Mouse (Mus musculus): ENCODE data around the gene Pla2g10.
"Not testable (repeated sequence)": the region's sequence is repeated elsewhere in the genome, so short reads cannot be mapped to it uniquely, and the experiment has no call there.

Gene Pla2g10

DNA sequence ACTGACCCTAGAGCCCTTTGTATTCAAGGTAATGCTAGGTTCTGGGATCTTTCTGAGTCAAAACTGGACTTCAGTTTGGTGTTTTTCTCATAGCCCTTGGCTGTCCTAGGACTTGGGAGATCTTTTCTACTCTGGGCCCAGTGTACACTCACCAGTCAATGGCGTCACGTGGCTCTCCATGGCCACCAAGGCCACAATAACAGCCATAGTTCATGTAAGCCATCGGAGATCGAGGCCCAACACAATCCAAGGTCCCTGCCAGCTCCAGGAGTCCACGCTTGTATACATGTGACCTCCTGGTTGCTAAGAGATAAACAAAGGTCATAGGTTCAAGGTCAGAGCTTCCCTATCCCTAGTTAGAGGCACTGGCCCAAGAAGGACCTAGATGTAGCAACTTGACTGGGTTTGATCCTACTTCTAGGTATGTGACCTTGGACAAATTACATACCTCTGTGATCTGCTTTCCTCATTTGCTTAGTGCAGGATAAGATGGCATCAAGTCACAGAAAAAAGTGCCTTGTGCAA is 2.9 kb downstream of the Pla2g10 start:
- no peak for DNase-seq (ENCODE audit: low spot score)

DNA sequence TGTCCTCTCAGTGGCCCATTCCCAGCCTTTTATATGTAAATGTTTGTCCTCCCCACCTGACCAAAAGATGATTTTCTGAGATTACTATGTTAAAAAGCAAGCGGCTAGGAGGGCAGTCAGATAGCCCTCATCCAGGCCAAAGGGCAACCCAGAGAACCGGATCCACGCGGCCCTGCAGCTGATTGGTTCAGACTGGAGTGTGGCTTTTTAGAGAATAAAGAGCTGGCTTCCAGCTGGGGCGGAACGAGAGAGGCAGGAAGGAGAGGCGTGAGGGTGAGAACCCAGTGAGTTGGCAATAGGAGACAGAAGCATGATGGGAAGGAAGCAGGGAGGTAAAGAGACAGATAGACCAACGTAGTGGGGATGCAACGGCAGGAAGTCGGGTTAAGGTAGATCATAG is 7.8 kb downstream of the Pla2g10 start:
- no peak for DNase-seq (ENCODE audit: low spot score)

DNA sequence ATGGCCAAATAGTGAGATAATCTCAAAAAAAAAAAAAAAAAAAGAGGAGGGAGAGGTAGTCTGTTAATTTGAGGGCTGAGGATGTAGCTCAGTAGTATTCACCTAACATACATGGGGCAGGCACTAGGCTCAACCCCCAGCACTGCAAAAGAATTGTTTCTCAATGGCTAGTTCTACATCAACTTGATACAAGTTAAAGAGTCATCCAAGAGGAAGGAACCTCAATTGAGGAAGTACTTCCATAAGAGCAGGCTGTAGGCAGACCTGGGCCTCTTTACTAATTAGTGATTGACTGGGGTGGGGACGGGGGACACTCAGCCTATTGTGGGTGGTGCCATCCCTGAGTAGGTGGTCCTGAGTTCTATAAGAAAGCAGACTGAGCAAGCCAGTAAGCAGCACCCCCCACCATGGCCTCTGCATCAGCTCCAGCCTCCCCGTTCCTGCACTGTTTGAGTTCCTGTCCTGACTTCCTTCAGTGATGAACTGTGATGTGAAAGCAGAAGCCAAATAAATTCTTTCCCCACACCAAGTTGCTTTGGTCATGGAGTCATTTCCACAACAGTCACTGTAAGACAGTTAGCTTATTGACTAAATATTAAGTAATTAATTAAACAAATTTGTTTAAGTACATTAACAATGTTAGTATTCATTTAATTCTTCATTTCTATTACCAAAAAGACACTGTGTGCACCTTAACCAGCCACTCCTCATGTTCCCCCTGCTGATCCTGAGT is 13.8 kb downstream of the Pla2g10 start:
- DNase-seq (ENCODE audit: low spot score) = no peak

GRCm38 (mm10) chr16:13714910-13715309 is 15.9 kb downstream of the Pla2g10 start:
- no peak for DNase-seq (ENCODE audit: low spot score)

- no peak for DNase-seq (ENCODE audit: low spot score)
These were observed 26.1 kb downstream of the Pla2g10 start for GRCm38 (mm10) chr16:13704676-13705075.

DNA sequence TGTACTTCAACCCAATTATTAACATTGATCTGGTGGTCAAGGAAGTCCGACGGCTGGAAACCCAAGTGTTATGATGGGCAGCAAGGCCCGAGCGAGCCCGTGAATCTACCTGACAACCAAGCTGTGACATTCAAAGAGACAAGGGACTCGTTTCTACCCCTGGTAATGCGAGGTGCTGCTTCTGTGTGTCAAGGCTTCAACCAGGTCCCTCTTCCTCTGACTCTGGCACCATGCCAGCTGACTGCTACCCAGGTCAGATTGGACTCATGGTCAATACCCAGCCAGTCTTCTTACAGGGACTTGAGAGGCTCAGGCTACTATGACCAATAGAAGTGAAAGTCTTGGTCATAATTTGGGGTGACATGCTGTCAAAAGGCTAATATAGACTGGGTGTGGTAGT is 28.6 kb downstream of the Pla2g10 start:
- no peak for DNase-seq (ENCODE audit: low spot score)

DNA sequence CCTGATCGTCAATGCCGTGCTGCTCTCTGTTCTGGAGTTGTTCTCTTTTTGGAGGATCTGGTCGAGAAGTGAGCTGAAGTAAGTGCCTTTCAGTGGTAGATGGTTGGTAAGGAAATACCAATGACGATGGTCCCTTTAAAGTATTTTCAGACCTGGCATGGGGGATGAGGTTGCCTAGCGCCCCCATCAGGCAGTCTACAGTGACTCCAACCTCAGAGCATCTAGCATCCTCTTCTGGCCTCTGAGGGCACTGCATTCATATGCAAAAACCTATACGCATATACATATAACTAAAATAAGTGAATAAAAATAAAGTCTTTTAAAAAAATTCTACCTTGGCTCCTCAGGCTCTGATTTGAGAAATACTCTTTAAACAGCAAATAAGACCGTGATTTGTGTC is 31.8 kb downstream of the Pla2g10 start:
- DNase-seq (ENCODE audit: low spot score) = no peak

DNA sequence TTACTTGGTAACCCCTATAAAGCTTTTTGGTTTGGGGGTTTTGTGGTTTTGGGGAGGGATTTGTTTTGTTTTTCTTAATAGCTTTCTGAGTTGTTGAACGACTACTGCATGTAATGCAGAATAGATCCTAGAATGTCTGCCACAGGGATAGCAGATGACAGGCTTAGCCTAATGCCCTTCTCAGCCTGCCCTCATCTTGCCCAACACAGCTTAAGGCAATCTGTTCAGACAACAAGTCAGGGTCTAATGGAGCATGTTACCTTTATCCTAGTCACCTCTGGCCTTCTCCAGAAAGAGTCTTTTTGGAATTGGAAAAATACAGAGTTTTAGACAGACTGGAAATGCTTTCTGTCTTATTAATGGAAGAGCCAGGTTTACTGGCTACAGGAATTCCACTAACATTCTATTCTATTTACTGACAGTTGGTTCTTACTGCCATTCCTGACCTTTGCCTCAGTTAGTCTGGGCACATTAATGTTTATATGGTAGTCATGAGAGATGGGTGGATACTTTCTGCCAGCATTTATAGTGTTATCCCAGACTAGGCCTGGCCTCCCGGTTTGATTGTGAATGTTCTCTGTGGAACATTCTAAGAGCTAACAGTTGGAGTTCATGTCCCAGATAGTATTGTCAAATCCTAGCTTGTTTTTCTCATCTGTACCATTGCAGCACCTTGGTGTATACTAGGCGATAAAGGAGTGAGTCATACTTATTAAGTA is 52.0 kb downstream of the Pla2g10 start:
- DNase-seq (ENCODE audit: low spot score) = no peak

DNA sequence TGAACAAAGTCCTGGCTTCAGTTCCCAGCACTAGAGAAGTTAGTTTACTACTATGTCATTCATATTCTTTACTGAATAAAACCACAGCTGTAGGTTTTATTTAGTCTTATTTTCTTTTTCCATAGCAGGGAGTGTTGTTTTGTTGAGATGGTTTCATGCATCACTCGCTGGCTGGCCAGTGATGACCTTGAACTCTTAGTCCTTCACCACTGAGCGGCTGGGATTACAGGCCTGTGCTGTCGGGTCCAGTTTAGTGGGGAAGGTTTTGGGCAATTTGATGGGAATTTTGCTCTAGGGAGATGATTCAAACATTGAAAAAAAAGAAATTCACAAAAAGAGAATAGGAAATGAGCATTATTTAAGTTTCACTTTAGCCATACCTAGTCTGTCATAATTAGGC is 56.3 kb downstream of the Pla2g10 start:
- no peak for DNase-seq (ENCODE audit: low spot score)

DNA sequence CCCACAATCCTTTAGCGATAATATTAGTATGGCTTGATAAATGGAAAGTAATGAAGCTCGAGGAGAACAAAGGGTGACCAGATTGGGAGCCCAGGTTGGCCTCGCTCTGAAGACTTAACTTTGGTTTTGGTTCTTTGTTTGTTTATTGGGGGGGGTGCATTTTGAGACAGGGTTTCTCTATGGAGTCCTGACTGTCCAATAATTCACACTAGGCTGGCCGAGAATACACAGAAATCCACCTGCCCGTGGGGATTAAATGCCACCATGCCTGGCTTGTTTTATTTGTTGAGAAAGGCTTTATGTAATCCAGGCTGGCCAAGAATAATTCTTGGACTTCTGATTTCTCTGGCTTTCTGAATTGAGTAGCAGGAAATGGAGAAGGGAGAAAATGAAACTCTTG is 57.7 kb downstream of the Pla2g10 start:
- no peak for DNase-seq (ENCODE audit: low spot score)

- DNase-seq (ENCODE audit: low spot score) = peak; percentile 68
These were observed 58.3 kb downstream of the Pla2g10 start for GRCm38 (mm10) chr16:13672386-13672898.

DNA sequence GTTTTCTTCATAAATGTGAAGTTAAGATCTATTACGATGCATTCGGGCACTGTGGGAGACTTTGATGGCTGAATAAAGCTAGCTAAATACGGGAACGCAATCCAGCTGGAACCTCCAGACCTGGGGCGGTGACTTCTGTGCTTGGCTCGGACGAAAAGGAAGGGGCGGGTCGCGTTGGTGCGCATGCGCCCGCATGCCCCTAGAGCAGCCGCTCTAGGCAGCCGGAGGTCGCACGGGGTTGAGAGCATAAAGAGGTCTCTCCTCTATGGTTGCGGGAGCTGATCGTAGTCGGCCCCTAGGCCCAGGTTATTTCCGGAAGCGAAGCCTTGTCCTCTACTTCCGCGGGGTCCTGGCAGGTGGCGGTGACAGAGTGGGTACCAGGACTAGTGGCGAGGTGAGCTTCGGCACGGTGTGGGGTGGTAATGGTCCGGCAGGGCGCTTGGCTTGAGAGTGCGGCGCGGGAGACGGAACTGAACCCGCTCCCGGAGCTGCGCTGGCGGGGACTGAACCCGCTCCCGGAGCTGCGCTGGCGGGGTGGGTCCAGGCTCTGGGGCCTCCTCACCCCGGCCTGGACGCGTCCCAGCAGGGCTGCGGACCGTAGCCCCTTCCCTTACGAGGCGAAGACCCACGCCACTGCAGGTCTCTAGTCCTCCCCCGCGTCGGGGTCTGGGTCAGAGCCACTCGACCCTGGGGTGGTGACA is 58.9 kb downstream of the Pla2g10 start, which contains the start of the genes Bfar and 3110001I22Rik:
Gene Bfar (plus strand): TSS at position 174 of the 701 bp plus-strand sequence.
Gene 3110001I22Rik (plus strand): TSS at position 245 of the 701 bp plus-strand sequence.
- peak; percentile 91 for DNase-seq (ENCODE audit: low spot score)

- DNase-seq (ENCODE audit: low spot score) = not testable (repeated sequence)
These were observed 59.9 kb downstream of the Pla2g10 start for GRCm38 (mm10) chr16:13670896-13671295.

- no peak for DNase-seq (ENCODE audit: low spot score)
These were observed 61.5 kb downstream of the Pla2g10 start for GRCm38 (mm10) chr16:13669282-13669681.

GRCm38 (mm10) chr16:13668402-13669108 is 62.2 kb downstream of the Pla2g10 start:
- DNase-seq (ENCODE audit: low spot score) = no peak

- peak; percentile 92 for DNase-seq (ENCODE audit: low spot score)
These were observed 62.9 kb downstream of the Pla2g10 start, which contains the start of gene Parn for GRCm38 (mm10) chr16:13667878-13668343. TSS of gene Parn (minus strand) at chr16:13668170.

All from urinary bladder, postnatal 14 days (tissue).